Comparison of ENCODE assay signal across 14 mouse cellular contexts in genomic region chr4:139196464-139196863, GRCm38 (mm10). TPM values are rescaled to one million over a fixed set of nuclear protein-coding genes. Genes with fewer than 3 reads are reported as not detected.
DNase-seq lines count a peak whose midpoint lies in the region; ATAC-seq and TF ChIP-seq lines count a peak whose summit lies in the region.
"Had no signal": no experiment of that assay in that cellular context is flagged by ENCODE, and none has a peak within 500 bp of the region (broad histone marks: within the 10 kb centered on the region; RNA-seq: fewer than 3 reads in every experiment).

No protein-coding gene starts in this region.

- intact Hi-C loops in heart, postnatal 36 days (cut with DNase I): no loop called here

- 31% methylated on average over 6 of the region's 6 CpGs for WGBS in heart, embryonic 14.5 days
- WGBS in small intestine, adult 2 months: 65% methylated on average over 6 of the region's 6 CpGs

- peaks cover 33 to 70% of the 10 kb centered on the region in 2 experiments for H3K4me1 ChIP-seq in heart, embryonic 14.5 days (ENCODE audit: control insufficient read depth in 2 of 2, insufficient read depth in 2 of 2, low read length in 2 of 2)
- H3K4me1 ChIP-seq in megakaryocyte, embryonic 14.5 days: peaks cover 82% of the 10 kb centered on the region
- H3K4me1 ChIP-seq in small intestine, adult 2 months (ENCODE audit: control insufficient read depth, insufficient read depth, insufficient read length, low read length): peaks cover 58% of the 10 kb centered on the region

- no peak for TF ChIP-seq POLR2A in small intestine, adult 2 months (IDR thresholded peaks at IDR 0.05; ENCODE audit: low read depth, low read length)

- ATAC-seq in heart, embryonic 14.5 days (ENCODE audit: insufficient number of reproducible peaks, insufficient read depth, low FRiP score, low read depth): no peak
- no peak for ATAC-seq in megakaryocyte, adult 5-6 weeks (ENCODE audit: poor library complexity, severe bottlenecking)
- 0 out of 2 replicates have a peak, but pooled peaks have one; percentile 2 for ATAC-seq in granulocyte monocyte progenitor cell, adult 5-6 weeks (replicated peaks; ENCODE audit: poor library complexity, severe bottlenecking)
- ATAC-seq: forebrain, embryonic 13.5 days; hindbrain, embryonic 16.5 days had no signal

- no peaks in the 10 kb centered on the region for H3K9me3 ChIP-seq in heart, embryonic 14.5 days (ENCODE audit: control insufficient read depth, low read length)
- H3K9me3 ChIP-seq in megakaryocyte, embryonic 14.5 days: no peaks in the 10 kb centered on the region
- H3K9me3 ChIP-seq: forebrain, embryonic 13.5 days; lung, embryonic 15.5 days had no signal

- no peaks in the 10 kb centered on the region for H3K27me3 ChIP-seq in heart, embryonic 14.5 days (ENCODE audit: control insufficient read depth, insufficient read depth, low read length)
- H3K27me3 ChIP-seq in megakaryocyte, embryonic 14.5 days (replicated peaks): no peaks in the 10 kb centered on the region
- H3K27me3 ChIP-seq in small intestine, adult 2 months (ENCODE audit: control insufficient read depth, insufficient read depth, low read length): no peaks in the 10 kb centered on the region
- H3K27me3 ChIP-seq: forebrain, embryonic 13.5 days; lung, embryonic 15.5 days had no signal

- peaks cover 25% of the 10 kb centered on the region for H3K36me3 ChIP-seq in heart, embryonic 14.5 days (ENCODE audit: control insufficient read depth, insufficient read depth, low read length)
- peaks cover 68% of the 10 kb centered on the region for H3K36me3 ChIP-seq in megakaryocyte, embryonic 14.5 days (replicated peaks; ENCODE audit: low read length)
- H3K36me3 ChIP-seq in small intestine, adult 2 months (ENCODE audit: control insufficient read depth, insufficient read depth, low read length): 0 out of 2 replicates have a peak, but pooled peaks cover 4% of the 10 kb centered on the region
- H3K36me3 ChIP-seq: lung, embryonic 15.5 days had no signal

- no peak overlapping the region for H3K4me3 ChIP-seq in heart, embryonic 14.5 days (ENCODE audit: control insufficient read depth in 1 of 2, insufficient read depth in 1 of 2, low read depth in 1 of 2, low read length in 2 of 2)
- H3K4me3 ChIP-seq in megakaryocyte, embryonic 14.5 days (replicated peaks): peak overlapping the region; percentile 86
- H3K4me3 ChIP-seq in small intestine, adult 2 months (ENCODE audit: low read depth, low read length): no peak overlapping the region
- H3K4me3 ChIP-seq: forebrain, embryonic 13.5 days; lung, embryonic 15.5 days had no signal

- DNase-seq in heart, postnatal 36 days: no peak
- DNase-seq in layer of hippocampus, postnatal 14 days (ENCODE audit: low spot score in 2 of 2): no peak
- no peak for DNase-seq in adipocyte (ENCODE audit: low spot score)
- DNase-seq: adrenal gland, postnatal 36 days; cerebellum, adult 8-10 months; kidney, postnatal 36 days had no signal

- H3K9ac ChIP-seq in heart, embryonic 14.5 days (ENCODE audit: low read length): 0 out of 2 replicates have a peak overlapping the region, but pooled peaks have one; percentile 19
- H3K9ac ChIP-seq: forebrain, embryonic 13.5 days; lung, embryonic 15.5 days had no signal

- peak overlapping the region; percentile 15 to 51; a peak in 1 of 4 replicates for H3K27ac ChIP-seq in heart, embryonic 14.5 days (replicated peaks in 1 of 2; ENCODE audit: control insufficient read depth in 1 of 2, insufficient read depth in 1 of 2, low read depth in 2 of 2, low read length in 2 of 2)
- peak overlapping the region; percentile 88 for H3K27ac ChIP-seq in small intestine, adult 2 months (ENCODE audit: insufficient read depth, low read depth, low read length)
- H3K27ac ChIP-seq: forebrain, embryonic 13.5 days; lung, embryonic 15.5 days had no signal

- no peak for TF ChIP-seq CTCF in small intestine, adult 2 months (IDR thresholded peaks at IDR 0.05; ENCODE audit: extremely low read depth, insufficient read length, insufficient replicate concordance, low read depth, low read length)

- H3K4me2 ChIP-seq in heart, embryonic 14.5 days (ENCODE audit: low read length): 0 out of 2 replicates have a peak overlapping the region, but pooled peaks have one; percentile 9
- H3K4me2 ChIP-seq: forebrain, embryonic 13.5 days; lung, embryonic 15.5 days had no signal

RNA-seq across cellular contexts. Expression of gene Capzb, which starts 3.8 kb away (rescaled TPM):
- 292 and 301 TPM in 2 replicates for polyA plus RNA-seq in heart, embryonic 14.5 days (2014; fragmentation: Nextera tagmentation; extraction: Ambion mirVana)
- total RNA-seq in heart, postnatal 36 days (2021): 100 to 1,000 TPM; 393 to 443 TPM
- 104 and 238 TPM in 2 replicates for polyA plus RNA-seq in megakaryocyte, embryonic 14.5 days (2012; ENCODE audit: insufficient read depth, low replicate concordance)
- 683 and 689 TPM in 2 replicates for total RNA-seq in megakaryocyte, adult 5-6 weeks (2015)
- total RNA-seq in megakaryocyte, adult 5-6 weeks (2017): 251 and 275 TPM in 2 replicates
- 374 and 389 TPM in 2 replicates for total RNA-seq in granulocyte monocyte progenitor cell, adult 5-6 weeks (2014; fragmentation: Nextera tagmentation)
- total RNA-seq in granulocyte monocyte progenitor cell, adult 5-6 weeks (2017): 129 and 155 TPM in 2 replicates
- polyA plus RNA-seq in small intestine, adult 2 months (2012; rRNA removed): 159 and 390 TPM in 2 replicates
- total RNA-seq in layer of hippocampus, postnatal 14 days (2021): 100 to 1,000 TPM; 406 to 431 TPM
